Mouse (Mus musculus) adrenal gland, postnatal 4 days (tissue): ENCODE data around the gene Mapkap1. TPM values are rescaled to one million over a fixed set of nuclear protein-coding genes. Genes with fewer than 3 reads are reported as not detected.

ENCODE experiments used
- DNase-seq, 2 experiments: peaks; one replicate each; pipeline ENCODE4 v3.0.0; 2021 to 2022; ENCODE audit warnings: low spot score in 2 of 2, mixed read lengths in 2 of 2
- total RNA-seq, 2 experiments: library from RNA; stranded (reverse); gene quantifications; 2 replicates each; pipeline ENCODE4 v1.2.3; 2021

The Mapkap1 gene
- total RNA-seq, 2 experiments from 2014 or later, result 67.2 to 70.4 TPM

DNA sequence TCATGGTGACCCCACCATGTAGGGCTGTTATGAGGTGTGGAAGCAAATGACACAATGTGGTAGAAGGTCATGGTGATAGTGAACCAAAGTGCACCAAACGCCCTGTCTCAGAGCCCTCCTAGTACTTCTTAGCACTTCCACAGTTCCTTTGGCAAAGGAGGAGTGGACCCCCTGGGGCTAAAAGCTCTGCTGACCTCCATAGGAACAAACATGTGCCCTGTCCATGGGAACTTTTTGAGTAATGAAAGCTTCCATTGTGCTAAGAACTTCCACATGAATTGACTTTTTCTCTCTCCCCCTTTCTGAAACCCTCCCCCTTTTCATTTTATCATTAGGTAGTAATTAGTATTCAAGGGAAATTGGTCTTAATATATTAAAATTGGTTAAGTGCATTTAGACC is 164.5 kb downstream of the Mapkap1 start:
- no peak for DNase-seq

DNA sequence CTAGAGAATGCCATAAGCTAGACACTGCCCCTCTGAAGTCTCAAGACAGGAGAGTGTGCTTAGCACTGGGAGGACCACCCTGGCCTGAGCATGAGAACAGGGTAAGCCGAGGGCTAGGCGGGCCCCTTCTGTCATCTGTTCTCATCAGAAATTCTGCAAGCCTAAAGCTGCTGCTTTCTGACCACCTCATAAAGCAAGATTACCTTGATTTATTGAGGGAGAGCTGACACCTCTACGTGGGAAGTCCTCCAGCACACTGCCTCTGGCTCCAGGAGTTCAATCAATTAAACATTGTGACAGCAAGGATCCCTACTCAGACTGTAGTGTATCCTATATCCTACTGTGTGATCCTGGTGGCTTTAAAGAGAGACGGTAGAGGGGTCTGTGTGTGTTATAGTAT is 166.5 kb downstream of the Mapkap1 start:
- no peak for DNase-seq

DNA sequence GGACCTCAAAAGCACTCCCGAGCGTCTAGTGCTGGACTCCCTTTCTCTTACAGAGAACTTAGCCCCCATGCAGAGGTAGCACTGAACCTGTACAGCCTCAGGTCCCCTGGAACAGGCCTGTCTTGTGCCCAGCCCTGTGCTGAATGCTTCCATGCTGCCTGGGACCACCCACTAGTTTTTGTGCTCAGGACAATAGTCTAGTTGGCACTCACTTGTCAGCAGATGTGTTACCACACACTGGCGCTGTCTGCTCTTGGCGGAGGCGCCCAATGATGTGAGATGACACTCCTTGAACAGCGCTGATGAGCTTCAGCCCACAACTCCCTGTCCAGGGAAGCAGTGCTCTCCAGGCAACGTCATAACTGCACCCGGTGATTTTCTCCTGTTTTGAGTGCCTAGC is 182.0 kb downstream of the Mapkap1 start:
- no peak for DNase-seq

DNA sequence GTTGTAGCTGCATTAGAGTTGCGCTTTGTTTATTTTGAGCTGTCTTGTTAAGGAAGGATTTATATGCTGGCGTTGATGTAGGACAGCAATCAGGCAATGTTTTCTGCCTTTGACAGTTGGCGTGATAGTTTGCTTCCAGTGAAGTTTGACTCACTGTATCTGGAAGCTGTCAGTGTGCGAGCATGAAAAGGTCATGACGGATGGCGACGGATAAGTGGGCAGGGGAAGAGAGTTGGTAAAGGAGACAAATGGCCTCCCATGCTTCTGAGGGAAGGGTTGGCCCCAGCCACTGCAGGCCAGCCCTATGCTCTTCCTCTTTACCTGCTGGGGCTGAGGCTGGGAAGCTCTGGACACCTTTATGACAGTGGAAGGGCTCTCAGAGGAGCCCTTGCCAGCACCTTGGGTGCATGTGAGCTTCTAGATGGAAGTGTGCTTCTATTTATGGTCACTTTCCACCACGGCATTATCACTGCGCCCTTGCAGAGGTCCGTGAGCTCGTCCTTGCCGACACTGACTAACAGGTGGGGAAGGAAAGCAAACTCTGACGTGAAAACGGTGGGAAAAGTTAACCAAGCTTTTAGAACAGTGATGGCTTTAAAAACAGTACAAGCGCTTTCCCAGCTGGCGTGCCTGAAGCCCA is 185.3 kb downstream of the Mapkap1 start:
- no peak for DNase-seq

DNA sequence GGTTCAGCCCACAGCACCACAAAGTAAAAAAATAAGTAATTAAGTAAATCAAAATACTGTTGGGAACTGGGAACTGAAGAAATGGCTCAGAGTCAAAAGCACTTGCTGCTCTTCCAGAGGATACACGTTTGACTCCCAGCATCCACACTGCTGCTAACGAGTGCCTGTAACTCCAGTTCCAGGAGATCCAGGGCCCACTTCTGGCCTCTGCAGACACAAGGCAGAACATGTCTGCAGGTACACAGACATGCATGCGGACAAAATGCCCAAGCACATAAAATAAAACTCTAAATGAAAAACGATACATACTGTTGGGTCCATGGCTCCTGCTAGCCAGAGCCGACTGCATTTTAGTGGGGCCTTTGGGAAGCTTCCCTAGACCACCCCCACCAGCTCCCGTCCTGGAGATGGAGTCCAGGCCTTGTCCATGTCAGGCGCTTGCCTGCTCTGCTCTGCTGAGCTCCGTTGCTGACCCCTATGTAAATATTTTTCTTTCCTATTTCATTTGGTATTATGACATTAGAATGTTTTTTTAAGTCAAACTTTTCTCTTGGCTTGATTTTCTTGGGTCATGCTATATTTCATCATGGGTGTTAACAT is 185.9 kb downstream of the Mapkap1 start:
- no peak for DNase-seq

DNA sequence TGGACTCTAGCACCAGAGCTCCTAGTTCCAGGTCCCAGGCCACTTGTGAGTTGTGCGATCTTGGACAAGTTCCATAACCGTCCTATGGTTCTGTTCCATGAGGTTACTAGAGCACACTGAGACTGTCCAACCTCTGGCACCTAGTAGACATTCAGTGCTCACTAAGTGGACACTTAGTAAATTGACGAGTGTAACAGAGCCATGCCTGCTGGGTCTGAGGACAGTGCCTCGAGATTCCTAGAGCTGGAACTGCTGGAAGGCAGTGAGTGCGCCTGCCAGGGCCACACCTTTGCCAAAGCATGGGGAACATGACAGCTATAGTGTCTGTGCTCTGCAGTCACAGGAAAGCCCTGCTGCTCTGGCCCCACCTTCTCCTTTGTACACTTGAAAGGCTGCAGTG is 187.4 kb downstream of the Mapkap1 start:
- DNase-seq, result no peak

DNA sequence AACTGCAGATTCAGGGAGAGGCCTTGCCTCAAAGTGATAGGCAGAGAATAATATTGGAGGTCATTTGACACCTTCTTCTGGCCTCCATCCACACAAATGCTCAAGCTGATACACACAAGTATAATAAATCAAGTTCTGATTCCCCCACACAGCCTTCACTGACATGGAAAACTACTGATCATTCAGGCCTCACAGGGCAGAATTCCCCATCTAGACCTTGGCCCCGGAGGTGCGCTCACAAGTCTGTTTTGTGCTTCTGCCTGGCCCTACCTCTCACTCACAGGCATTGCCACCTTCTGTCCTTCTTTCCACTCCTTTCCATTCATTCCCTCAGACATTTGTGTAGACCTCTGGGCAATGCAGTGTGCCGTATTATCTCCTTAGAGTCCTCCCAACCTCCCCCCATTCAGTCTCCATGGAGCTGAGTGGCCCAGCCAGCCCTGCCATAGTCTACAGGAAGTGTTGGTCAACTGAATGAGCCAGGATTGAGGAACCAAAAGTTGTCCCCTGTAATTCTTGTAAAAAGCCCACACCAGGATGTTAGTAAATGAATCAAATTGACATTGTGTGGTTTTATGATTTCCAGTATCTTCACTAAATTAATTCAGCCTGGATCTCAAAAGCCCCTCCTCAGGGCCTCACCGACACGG is 193.2 kb downstream of the Mapkap1 start:
- no peak for DNase-seq

DNA sequence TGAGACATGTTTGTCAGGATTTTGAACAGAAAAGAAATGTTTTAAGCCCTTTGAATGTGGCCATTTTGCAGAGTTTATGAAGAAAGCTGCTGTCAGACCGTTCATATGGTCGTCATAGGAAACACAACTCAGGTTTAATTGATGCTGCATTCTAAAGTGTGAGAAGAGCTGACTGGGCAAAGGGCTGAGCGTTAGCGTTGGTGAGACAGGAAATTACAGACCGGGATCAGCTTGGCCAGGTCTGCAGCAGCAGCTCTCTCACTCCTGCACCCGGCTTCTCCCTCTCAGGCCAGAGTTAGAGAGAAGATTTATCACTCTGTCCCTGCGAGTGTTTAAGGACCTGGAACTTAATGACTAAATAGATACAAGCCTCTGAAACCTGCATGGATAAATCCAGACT is 194.2 kb downstream of the Mapkap1 start:
- DNase-seq, result no peak

DNA sequence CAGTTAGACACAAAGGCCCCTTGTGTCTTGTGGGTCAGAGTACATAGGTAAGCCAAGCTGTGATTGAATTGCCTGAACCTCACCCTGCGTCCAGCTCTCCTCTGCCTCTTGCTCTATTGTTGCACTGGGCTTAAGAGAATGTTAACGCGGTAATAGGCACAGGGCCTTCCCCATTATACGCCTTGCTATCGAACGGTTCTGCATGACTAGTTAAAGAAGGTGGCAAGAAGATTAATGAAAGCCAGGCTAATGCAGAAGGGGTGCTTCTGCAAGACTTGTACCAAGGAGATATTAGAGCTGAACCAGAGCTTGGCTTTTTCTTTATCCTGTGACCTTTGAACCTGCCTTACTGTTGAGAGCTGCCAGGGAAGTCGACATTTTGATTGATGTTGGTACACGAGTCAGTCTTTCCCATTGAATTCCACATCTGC is 195.6 kb downstream of the Mapkap1 start:
- DNase-seq, result no peak

DNA sequence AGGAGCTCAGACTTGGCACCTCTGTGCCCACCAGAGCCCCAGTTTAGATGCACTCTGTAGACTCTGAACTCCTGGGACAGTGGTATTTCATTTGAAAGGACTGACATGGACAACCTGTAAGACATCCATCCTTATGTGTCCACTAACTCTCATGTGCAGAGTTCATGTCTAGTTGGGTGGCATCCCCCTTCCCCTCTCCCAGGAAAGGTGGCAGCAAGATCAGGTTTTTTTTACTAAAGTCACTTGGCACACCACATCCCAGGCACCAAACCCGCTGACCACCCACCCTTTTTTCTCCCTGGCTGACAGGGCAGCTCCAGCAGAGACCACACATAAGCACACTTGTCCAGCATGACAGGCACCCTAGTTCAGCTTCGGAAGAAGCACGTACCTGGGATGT is 196.3 kb downstream of the Mapkap1 start:
- no peak for DNase-seq

DNA sequence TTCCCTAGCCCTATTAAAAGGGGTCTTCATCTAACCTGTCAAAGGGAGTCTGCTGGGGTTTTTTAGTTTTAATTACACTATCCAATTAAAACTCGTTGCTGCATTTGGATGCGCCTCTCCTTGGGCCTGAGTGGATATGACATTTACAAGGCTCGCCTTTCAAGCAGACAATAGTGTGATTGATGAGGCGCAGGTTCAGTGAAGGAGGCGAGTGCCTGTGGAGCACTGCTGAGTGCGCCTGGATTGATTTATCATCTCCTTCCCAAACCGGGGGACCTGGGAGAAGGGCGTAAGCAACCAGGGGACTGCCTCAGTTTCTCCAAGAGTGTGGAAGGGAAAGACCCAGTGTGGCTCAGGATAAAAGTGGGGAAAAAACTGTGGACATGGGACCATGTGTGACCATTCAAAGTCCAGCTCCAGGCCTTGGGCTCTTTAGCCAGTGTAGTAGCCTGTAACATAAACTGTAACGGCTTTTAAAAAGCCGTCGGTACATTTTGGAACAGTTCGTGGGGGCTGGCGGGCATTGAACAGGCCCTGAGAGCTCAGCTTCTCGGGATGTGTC is 197.2 kb downstream of the Mapkap1 start:
- DNase-seq, result no peak

DNA sequence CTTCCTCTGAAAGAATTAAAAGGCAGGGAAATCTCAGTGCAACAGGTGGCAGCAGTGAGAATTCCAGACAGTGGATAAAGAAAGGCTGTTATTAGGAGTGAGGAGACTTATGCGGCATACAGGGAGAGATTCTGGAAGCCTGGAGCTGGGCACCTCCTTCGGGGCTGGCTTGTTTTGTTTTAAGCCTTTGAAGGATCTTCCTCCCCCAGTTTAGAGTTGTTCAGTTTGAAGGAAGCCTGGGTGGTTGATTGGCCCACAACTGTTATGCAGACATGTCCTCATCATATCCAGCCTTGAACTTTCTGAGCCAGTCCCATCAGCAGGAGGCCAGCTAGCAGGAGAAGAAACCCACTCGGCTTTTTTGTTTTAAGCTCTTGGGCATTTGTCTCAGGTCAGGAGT is 198.5 kb downstream of the Mapkap1 start:
- DNase-seq, result no peak

DNA sequence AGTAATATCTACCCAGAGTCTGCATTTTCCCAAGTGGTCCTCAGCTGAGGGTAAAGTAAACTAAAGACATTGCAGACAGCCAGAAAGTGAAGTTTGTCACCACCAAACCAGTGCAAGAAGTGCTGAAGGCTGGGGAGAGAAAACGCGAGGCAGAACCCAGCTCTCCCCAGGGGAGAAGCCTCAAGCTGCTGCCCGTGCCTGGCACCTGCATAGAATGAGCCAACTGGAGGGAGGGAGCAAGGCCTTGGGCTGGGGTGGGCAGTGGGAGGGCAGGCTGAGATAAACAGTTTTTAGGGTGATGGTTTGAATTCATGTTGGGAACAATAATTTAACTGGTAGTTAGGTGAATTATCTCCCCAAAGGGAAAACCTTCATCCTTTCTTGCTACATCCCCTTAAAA is 202.3 kb downstream of the Mapkap1 start:
- no peak for DNase-seq

DNA sequence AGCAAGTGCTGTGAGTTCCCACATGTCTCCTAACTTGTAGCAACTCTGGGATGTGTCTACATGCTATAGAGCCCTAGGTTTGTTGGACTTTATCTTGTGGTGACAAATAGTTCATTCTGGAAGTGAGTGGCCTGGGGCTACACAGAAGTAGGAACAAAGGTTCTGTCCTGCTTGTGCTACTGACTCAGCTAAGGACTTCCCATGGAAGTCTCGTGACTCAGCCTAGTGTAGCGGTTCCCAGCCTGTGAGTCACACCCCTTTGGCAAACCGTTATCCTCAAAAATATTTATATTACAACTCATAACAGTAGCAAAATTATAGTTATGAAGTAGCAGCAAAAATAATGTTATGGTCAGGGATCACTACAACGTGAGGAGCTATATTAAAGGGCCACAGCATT is 202.9 kb downstream of the Mapkap1 start:
- no peak for DNase-seq

DNA sequence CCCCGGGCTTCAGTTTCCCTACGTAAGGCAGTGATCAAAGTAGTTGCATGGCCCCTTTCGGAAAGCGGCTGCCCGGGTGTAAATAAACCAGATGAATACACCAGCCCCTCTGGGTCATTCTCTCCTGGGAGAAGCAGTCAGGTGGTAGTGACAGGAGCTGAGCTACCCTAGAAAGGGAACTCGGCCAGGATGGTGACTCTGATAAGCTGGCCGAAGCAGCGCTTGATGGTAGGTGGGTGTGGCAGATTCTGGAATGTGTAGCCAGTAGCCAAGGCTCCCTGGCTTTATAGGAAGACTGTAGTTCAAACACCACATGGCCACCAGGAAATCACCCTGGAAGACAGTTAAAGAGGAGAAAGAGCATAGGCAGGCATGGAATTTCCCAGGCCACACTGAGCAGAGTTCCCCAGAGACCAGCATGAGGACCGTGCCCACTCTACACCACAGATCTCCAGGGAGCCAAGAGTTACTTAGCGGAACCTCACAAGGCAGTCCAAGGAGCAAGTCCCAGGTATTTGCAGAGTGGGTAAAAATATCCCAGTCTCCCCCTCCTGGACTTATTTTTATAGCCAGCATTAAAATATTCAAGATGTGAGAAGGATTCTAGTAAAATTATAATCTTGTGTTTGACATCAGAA is 214.3 kb downstream of the Mapkap1 start:
- DNase-seq, result no peak

DNA sequence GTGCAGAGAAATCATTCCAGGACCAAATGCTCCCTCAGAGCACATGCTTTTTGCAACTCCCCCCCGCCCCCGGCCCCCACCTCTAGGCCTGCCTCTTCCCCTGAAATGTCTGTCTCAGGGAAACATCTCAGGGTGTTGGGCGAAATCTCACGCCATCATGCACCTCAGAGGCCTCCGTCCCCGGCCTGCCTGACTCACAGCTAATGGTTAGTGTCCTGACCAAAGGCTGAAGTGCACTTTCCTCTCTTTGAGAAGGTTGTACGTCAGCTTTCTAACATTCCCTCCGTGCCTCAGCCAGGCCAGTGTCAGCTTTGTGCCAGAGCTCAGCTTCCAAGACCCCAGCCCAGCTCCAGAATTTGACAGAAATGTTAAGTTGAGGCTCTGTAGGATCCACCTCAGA is 214.9 kb downstream of the Mapkap1 start:
- no peak for DNase-seq

DNA sequence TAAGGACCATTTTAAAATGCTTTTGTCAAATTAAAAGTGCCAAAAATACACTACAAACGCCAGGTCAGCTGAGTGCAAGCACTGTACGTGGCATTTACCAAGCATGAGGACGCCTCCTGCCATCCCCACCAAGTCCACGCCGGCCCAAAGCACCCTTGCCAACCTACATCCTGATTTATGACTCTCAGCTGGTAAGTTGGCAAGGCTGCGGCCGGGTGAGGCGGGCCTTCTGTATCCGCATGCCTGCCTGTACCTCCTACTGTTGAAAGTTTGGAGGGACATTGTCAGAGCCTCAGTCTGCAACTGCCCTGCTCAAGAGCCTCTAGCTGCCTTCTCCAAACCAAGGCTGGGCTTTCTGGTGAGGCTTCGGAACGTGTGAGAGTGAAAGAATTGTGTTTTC is 215.9 kb downstream of the Mapkap1 start:
- DNase-seq, result no peak

DNA sequence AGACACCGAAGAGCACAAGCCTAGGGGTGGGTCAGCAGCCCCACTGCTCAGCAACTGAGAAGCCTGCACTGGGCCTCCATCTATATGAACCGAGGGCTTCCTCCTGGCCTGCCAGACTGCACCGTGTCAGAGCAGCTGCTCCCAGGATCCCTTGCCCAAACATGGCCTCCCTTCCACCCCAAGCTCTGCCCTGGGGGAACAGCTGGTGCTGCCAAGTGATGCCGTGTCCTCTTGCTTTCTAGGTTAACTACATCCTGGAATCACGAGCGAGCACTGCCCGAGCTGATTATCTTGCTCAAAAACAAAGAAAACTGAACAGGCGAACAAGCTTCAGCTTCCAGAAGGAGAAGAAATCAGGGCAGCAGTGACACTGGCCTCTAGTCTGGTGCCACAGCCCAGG is 216.6 kb downstream of the Mapkap1 start:
- DNase-seq, result no peak

DNA sequence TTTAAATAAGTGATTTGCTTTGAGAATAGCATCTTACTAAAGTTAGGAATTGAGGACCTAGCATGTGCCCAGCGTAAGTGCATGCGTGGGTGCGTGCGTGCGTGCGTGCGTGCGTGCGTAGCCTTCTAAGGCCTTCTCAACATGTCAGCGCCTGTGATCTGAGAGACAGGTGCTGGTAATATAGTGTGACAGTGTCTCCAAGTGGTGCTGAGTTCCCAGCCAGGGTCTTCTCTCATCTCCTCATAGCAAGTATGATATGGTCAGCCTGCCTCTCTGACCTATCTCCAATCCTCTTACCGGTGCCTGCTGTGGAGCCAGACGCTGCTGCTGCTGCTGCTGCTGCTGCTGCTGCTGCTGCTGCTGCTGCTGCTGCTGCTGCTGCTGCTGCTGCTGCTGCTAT is 217.5 kb downstream of the Mapkap1 start:
- DNase-seq, result no peak

DNA sequence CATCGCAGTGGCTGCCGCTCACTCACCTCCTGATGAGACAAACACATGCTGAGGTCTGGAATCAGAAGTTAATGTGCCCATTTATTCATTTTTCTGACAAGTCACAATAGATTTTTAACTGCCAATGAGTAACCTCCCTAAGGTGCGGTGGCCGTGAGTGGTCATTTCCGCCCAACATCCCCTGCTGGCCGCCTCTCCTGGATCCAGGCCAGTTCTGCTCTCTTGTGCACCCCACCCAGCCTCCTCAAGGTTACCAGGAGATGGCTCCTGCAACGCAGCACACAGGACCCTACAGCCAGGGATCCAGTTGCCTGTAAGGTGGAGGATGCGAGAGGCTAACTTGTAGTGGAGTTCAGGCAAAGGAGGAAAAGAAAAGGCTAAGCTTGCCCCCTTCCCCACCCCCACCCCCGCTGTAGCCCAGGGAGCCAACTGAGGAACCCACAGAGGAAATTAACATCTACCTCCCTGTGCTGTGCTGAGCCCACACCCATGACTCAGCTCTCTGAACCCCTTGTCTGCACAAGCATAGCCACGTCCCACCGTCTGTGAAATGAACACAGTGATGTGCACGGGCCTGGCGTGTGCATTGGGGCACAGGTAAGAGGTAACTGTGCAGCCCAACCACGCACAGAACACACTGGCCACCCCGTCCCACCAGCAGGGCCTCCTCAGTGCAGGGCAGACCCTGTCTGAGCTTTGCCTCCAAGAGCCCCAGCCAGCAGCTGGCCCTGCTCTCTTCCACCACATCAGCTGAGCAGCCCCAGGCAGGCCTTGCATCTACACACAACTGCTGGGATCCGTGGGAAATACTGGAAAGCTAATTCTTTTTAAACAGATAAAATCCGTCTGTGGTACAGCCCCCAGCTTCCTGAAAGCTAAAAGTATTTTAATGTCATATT is 221.0 kb downstream of the Mapkap1 start:
- DNase-seq, result no peak

DNA sequence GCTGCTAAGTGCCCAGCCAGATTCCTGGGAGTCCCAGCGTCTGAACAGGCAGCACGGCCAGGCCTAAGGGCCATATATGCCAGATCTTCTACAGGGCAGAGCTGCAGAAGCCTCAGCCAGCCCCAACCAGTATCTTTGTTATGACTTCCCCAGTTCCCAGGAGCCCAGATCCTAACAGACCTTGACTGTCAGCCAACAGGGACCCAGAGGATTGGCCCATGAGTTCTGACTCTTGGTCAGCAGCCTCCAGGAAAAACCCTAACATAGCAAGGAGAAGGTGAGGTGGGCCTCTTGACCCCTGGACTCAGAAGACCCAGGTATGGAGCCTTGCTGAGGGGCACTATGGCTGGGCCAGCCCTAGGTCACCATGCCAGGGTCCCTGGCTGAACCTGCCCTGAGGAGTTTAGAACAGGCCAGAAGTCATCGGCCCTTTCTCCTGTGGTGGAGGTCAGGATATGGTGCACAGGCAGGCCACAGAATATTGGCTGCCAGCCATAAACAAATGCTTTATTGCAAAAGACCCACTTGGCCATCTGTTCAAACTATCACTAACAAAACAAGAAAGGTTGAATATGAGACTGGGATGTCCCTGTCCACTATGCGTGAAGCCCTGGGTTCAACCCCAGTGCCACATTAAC is 222.5 kb downstream of the Mapkap1 start:
- no peak for DNase-seq
